Mouse (Mus musculus) c-Kit-positive CD71-negative TER-119-negative erythroid progenitor cells, embryonic 14.5 days (primary cell): ENCODE data around the gene Wfdc11.
"Not testable (repeated sequence)": the region's sequence is repeated elsewhere in the genome, so short reads cannot be mapped to it uniquely, and the experiment has no call there.

Source experiments
- DNase-seq: peaks from one replicate; pipeline ENCODE4 v3.0.0-alpha.2; 2013; ENCODE audit warnings: low read depth

The Wfdc11 gene

DNA sequence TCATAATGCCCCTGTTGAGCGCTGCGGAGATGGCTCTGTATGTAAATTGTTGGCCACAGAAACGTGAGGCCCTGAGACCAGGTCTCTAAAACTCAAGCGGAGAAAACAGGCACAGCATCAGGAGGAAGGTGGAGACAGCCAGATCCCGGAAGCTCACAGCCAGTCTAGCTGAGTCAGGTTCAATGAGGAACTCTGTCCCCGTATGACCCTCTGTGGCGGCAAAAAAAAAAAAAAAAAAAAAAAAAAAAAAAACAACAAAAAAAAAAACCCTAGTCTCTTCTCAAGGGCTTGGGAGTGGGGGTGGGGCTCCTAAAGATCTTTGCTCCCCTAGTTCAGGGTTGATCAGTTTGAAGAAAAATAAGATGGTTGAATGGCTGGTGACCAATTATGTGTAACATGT, 32.8 kb downstream of the Wfdc11 start:
- peak; percentile 18 for DNase-seq

DNA sequence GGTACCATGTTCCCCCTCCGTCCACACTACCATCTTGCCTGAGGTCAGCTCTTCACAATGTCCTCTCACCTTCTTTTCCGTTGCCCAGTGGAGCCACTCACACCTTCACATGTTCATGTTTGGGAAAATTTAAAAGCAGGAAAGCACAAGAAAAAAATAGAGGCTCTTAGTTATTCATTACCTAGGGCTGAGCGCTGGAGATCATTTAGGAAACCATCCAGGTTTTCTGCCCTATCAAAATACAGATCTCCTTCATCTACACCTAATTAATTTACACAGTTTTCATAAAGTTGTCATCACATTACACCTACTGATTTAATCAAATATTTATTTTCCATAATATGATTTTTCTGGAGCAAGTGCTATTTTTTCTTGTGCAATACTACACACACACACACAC, 35.2 kb downstream of the Wfdc11 start, which contains the start of gene Wfdc16:
Wfdc16 (minus strand) TSS at position 101 of the 400 bp plus-strand sequence.
- DNase-seq: no peak

DNA sequence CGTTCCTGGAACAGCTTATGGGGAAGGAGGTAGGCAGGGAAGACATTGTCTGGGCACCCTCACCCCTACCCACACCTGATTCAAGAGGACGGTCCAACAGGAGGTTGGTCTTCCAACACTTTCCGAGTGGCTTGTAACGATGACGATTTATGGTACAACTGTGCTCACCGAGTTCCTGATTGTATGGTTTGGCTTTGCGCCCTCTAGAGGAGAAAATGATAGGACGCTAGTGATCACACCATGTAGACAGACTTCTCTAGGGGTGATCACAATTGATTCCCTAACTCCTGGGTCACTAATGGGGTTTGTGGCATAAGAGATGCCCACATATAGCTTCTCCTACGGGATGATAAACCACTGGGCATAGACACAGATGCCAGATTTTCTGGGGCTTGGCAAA, 38.6 kb downstream of the Wfdc11 start:
- DNase-seq: no peak

DNA sequence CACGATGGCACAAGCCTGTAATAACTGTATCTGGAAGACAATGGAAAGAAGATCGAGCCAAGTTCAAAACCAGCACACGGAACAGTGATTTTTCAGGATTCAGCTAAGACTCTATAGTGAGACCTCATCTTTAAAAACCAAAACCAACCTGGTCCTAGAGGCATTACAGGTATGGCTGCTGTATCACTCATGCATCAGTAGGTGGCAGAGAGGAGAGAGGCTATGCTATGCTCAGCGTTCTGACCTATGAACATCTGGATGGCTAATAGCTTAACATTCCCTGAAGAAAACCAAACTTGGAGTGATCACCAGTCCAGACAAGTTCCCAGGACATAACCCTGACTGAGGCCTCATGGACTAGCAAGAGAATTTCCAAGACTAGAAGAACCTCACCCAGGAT, 52.1 kb downstream of the Wfdc11 start:
- DNase-seq: no peak

DNA sequence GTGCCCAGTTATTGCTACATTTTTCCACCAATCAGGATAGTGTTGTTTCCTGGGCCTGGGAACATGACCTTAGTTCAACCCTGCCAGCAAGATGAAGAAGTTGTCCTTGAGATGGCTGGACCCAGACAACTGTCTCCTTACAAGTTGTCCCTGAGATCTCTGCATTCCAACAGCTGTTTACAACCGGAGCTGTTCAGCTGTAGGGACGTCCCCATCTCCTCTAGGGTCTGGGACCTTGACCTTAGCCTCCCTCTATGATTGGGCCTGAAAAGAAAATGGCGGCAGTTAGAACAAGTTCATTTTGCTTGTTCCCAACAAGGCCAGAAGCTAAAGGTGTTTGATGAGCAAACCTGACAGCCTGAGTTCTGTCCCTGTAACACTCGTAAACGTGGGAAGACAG, 54.8 kb downstream of the Wfdc11 start:
- no peak for DNase-seq

DNA sequence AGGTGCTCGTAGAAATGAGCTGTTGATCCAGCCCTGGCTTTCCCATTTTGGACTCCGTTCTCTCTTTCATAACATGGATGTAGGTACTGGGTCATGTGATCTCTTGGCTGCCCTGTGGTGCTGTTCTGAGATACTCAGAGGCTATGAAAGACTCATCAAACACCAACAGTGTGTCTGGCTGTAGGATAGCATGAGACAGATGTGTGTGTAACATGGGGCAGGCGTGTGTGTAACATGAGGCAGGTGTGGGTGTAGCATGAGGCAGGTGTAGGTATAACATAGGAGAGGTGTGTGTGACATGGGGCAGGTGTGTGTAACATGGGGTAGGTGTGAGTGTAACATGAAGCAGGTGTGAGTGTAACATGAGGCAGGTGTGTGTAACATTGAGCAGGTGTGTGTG, 58.5 kb downstream of the Wfdc11 start:
- DNase-seq: no peak

DNA sequence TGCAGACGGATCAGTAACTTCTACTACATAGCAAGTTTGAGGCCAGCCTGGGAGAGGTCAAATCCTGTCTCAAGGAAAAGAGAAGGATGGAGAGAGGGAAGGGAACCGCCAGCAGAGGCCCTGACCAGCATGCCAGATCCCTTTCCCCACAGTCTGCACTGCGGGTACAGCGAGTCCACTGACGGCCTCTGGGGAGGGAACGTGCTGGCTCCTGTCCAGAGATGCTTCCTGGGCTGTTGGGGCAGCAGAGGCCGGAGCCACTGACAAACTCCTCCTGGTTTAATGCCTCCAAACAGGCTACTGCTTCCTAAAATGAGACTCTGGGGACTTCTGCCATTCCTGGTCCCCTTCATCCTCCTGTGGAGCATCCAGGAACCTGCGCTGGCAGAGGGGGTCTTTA, 60.4 kb downstream of the Wfdc11 start, which contains the start of the genes Wfdc6b and Wfdc8:
Wfdc6b (plus strand) TSS at position 52 of the 400 bp plus-strand sequence.
Wfdc8 (minus strand) TSS at position 156 of the 400 bp plus-strand sequence.
- DNase-seq: not testable (repeated sequence)
